Mouse (Mus musculus) myocyte (in vitro differentiated cells): Measurements from ENCODE around the gene Dgkd. TPM values are rescaled to one million over a fixed set of nuclear protein-coding genes. Genes with fewer than 3 reads are reported as not detected.

Experiments used
- H3K27me3 ChIP-seq: one replicate; pipeline ENCODE4 v1.6.1; 2011; ENCODE audit not compliant: control insufficient read depth, insufficient read depth, insufficient read length
- H3K36me3 ChIP-seq: one replicate; pipeline ENCODE4 v1.6.1; 2011; ENCODE audit not compliant: control insufficient read depth, insufficient read depth
- H3K4me2 ChIP-seq: one replicate; pipeline ENCODE4 v1.6.1; 2011; ENCODE audit warnings: low read depth, control low read depth
- H3K4me3 ChIP-seq: one replicate; pipeline ENCODE4 v1.5.1; 2011; ENCODE audit warnings: mild to moderate bottlenecking, control low read depth, moderate library complexity
- H3K79me2 ChIP-seq: one replicate; pipeline ENCODE4 v1.6.1; 2011; ENCODE audit not compliant: control insufficient read depth, insufficient read depth
- H3ac ChIP-seq: one replicate; pipeline ENCODE4 v1.6.1; 2011; ENCODE audit not compliant: control insufficient read depth, insufficient read length
- CEBPB ChIP-seq: IDR thresholded peaks from 2 replicates; pipeline ENCODE4 v1.6.1; 2011; ENCODE audit warnings: mild to moderate bottlenecking, moderate library complexity; ENCODE audit not compliant: poor library complexity, insufficient read depth, severe bottlenecking
- E2F4 ChIP-seq: IDR thresholded peaks from one replicate; pipeline ENCODE4 v1.6.1; 2011; ENCODE audit warnings: mild to moderate bottlenecking, control low read depth, moderate library complexity; ENCODE audit not compliant: insufficient read depth
- MAX ChIP-seq: IDR thresholded peaks from one replicate; pipeline ENCODE4 v1.6.1; 2011; ENCODE audit warnings: low read depth, mild to moderate bottlenecking, control low read depth
- MYOD1 ChIP-seq, 3 experiments: IDR thresholded peaks; one replicate each; pipeline ENCODE4 v1.6.1; 2011; ENCODE audit warnings: control low read depth in 2 of 3, low read depth in 2 of 3, mild to moderate bottlenecking in 2 of 3, moderate library complexity in 1 of 3; ENCODE audit not compliant: insufficient read length in 2 of 3, control insufficient read depth in 1 of 3
- MYOG ChIP-seq, 3 experiments: IDR thresholded peaks; one replicate each; pipeline ENCODE4 v1.6.1; 2011; ENCODE audit warnings: control low read depth in 2 of 3, low read depth in 2 of 3, mild to moderate bottlenecking in 2 of 3; ENCODE audit not compliant: insufficient read length in 2 of 3, control insufficient read depth in 1 of 3, insufficient read depth in 1 of 3
- POLR2A ChIP-seq: IDR thresholded peaks from one replicate; pipeline ENCODE4 v1.6.1; 2011; ENCODE audit warnings: low read depth, mild to moderate bottlenecking, control low read depth, moderate library complexity; ENCODE audit not compliant: insufficient read length
- POLR2AphosphoS2 ChIP-seq: IDR thresholded peaks from one replicate; pipeline ENCODE4 v1.6.1; 2011; ENCODE audit warnings: low read depth, control low read depth; ENCODE audit not compliant: insufficient read length
- REST ChIP-seq: IDR thresholded peaks from one replicate; pipeline ENCODE4 v1.6.1; 2011; ENCODE audit warnings: mild to moderate bottlenecking, control low read depth, moderate library complexity; ENCODE audit not compliant: insufficient read depth, insufficient read length
- SRF ChIP-seq: IDR thresholded peaks from one replicate; pipeline ENCODE4 v1.6.1; 2011; ENCODE audit warnings: low read depth; ENCODE audit not compliant: control insufficient read depth, insufficient read length
- TCF12 ChIP-seq: IDR thresholded peaks from one replicate; pipeline ENCODE4 v1.6.1; 2011; ENCODE audit warnings: mild to moderate bottlenecking, control low read depth; ENCODE audit not compliant: poor library complexity, insufficient read depth, severe bottlenecking
- TCF3 ChIP-seq: IDR thresholded peaks from one replicate; pipeline ENCODE4 v1.6.1; 2011; ENCODE audit warnings: low read depth, control low read depth; ENCODE audit not compliant: insufficient read length
- USF1 ChIP-seq: IDR thresholded peaks from one replicate; pipeline ENCODE4 v1.6.1; 2011; ENCODE audit warnings: low read depth, mild to moderate bottlenecking, control low read depth, moderate library complexity
- polyA plus RNA-seq: library from polyadenylated mRNA; unstranded; fragments of >200 nt; fragmentation: generic; extraction: Trizol; gene quantifications from one replicate; pipeline ENCODE4 v1.2.1, GENCODE M21; 2012; ENCODE audit warnings: missing spikeins

Gene Dgkd
- polyA plus RNA-seq, 1 experiment: 59.3 TPM

DNA sequence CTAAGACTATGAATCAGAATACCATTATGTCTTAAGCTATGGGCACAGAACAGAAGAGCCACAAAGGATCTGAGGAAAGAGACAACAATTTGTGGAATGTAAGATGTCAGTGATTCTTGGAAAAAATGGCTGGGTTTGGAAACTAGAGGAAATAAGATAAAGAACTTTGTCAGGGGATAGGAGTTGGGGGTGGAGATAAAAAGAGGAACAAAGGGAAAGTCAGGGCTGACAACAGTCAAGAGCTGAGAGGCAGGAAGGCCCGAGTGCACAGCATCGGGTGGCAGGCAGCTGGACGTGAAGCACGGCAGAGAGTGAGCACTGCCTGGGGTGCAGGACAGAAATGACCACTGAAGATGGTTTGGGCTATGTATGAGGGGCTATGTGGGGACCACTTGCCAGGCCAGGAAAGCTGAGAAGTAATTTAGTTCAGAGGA is 106.9 kb downstream of the Dgkd start:
- Histone ChIP-seq H3K4me2 (no peak overlapping the region), H3K27me3 (no peaks in the 10 kb centered on the region), H3K79me2 (no peaks in the 10 kb centered on the region), H3K36me3 (peaks cover 51% of the 10 kb centered on the region), H3ac (no peak overlapping the region), H3K4me3 (no peak overlapping the region)
- TF ChIP-seq MYOG (IDR thresholded peaks at IDR 0.05; ENCODE audit: control insufficient read depth in 1 of 3, insufficient read depth in 1 of 3, insufficient read length in 2 of 3, low read depth in 2 of 3) (peak in 1 of 3 experiments; percentile 23), TCF3 (no peak), USF1 (no peak)

DNA sequence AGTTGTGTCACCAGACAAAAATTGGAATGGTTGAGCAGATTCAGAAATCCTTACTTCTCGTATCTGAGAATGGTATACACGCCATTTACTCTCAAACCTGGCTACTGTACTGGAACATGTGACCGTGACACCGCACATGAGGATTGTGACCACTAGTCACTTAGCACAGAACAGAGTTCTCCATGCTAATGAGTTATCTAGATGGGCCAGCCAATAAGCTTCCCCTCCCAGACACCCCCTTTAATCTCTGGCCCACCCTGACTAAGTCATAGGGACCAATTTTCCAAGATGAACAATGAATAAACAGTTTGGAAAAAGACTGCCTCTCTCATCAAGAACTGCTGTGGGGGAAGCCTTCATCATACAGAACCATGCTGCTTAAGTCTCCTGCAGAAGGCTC is 107.7 kb downstream of the Dgkd start:
- Histone ChIP-seq H3ac (no peak overlapping the region), H3K79me2 (no peaks in the 10 kb centered on the region), H3K27me3 (no peaks in the 10 kb centered on the region), H3K4me2 (peak overlapping the region; percentile 51), H3K4me3 (no peak overlapping the region), H3K36me3 (peaks cover 48% of the 10 kb centered on the region)
- TF ChIP-seq MYOD1 (IDR thresholded peaks at IDR 0.05; ENCODE audit: control insufficient read depth in 1 of 3, insufficient read length in 2 of 3, low read depth in 2 of 3): no peak

DNA sequence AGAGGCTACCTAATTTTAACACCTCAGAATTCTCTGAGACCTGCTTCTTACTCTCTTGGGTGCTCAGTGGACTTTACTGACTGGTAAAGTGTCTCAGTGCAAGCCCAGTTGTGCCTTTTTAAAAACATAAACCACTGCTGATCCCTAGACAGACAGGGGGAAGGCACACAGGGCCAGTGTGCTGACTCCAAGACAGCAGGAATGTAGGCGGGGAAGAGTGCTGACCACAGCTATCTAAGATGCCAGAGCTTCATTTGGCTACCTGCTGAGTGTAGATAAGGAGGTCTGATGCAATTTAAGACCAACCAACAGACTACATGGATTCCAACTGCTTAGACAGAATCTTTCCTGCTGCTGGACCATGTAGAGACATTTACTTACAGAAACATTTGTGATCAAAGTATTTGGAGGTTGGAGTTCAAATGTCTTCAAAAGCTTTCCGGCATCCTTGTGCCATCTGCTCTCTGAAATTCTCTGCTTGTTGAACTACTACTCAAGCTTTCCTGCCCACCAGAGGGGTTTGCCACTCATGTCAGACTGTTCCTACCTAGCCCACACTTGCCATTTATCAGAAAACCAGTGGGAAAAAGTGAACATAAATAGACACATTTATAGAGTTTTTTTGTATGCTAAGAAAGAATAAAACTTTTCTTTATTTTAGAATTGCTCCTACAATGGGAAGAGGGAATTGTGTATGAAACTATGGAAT is 108.5 kb downstream of the Dgkd start:
- Histone ChIP-seq H3ac (no peak overlapping the region), H3K36me3 (peaks cover 45% of the 10 kb centered on the region), H3K4me2 (peak overlapping the region; percentile 51), H3K27me3 (no peaks in the 10 kb centered on the region), H3K4me3 (no peak overlapping the region), H3K79me2 (no peaks in the 10 kb centered on the region)
- TF ChIP-seq SRF: no peak
- no peak for TF ChIP-seq REST
- TF ChIP-seq MAX: no peak
- TF ChIP-seq MYOG (IDR thresholded peaks at IDR 0.05; ENCODE audit: control insufficient read depth in 1 of 3, insufficient read depth in 1 of 3, insufficient read length in 2 of 3, low read depth in 2 of 3): peak in 1 of 3 experiments; percentile 55
- TF ChIP-seq E2F4: no peak
- no peak for TF ChIP-seq POLR2AphosphoS2
- TF ChIP-seq TCF12: no peak
- TF ChIP-seq TCF3: no peak
- TF ChIP-seq MYOD1 (IDR thresholded peaks at IDR 0.05; ENCODE audit: control insufficient read depth in 1 of 3, insufficient read length in 2 of 3, low read depth in 2 of 3): no peak
- TF ChIP-seq USF1: no peak
- peak; percentile 79 for TF ChIP-seq CEBPB

DNA sequence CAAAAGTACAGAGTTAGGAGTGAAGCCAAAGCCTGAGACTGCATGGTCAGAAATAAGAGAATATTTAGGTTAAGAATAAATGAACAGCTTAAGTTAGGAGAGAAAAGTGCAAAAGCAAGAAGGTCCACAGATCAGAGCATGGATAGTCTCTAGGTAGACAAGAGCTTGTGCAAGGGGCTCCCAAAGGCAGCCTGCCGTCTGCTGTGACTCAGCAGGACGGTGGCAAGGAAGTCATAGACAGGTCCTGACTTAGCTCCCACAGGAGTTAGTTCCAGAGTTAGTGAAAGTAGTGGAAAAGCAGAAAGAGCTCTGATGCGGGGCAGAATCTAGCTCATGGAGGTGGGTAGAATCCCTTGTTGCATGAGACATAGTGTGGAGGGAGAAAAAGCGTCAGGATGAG is 117.3 kb downstream of the Dgkd start:
- peaks cover 67% of the 10 kb centered on the region for H3K36me3 ChIP-seq
- H3K79me2 ChIP-seq: no peaks in the 10 kb centered on the region
- no peak overlapping the region for H3K4me3 ChIP-seq
- no peaks in the 10 kb centered on the region for H3K27me3 ChIP-seq
- TF ChIP-seq TCF3: no peak
- no peak for TF ChIP-seq POLR2A
- no peak for TF ChIP-seq POLR2AphosphoS2
- no peak for TF ChIP-seq MYOG (IDR thresholded peaks at IDR 0.05; ENCODE audit: control insufficient read depth in 1 of 3, insufficient read depth in 1 of 3, insufficient read length in 2 of 3, low read depth in 2 of 3)
- TF ChIP-seq REST: no peak
- TF ChIP-seq E2F4: no peak
- TF ChIP-seq TCF12: no peak
- TF ChIP-seq MYOD1 (IDR thresholded peaks at IDR 0.05; ENCODE audit: control insufficient read depth in 1 of 3, insufficient read length in 2 of 3, low read depth in 2 of 3): no peak
- no peak for TF ChIP-seq SRF
- no peak for TF ChIP-seq USF1
- no peak for TF ChIP-seq CEBPB
- TF ChIP-seq MAX: no peak
- H3K4me2 ChIP-seq: no peak overlapping the region
- no peak overlapping the region for H3ac ChIP-seq

DNA sequence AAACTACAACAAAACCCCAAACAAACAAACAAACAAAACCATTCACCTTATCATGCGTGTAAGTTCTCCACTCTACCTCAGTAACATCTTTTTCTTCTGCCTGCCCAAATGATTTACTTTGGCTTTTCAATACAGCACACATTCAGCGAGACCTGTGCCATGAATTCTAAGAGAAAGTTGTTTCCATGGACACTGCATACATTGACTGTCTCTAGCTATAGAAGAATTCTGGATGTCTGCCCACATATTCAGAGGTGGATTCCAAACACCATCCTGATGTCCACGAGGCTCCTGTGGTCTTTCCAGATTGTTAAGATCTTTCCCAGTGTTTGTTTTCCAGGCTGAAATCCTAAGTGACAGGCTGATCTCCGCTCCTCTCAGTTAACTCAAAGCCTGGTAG is 129.2 kb downstream of the Dgkd start:
- no peak overlapping the region for H3K4me2 ChIP-seq
- H3K79me2 ChIP-seq: no peaks in the 10 kb centered on the region
- H3ac ChIP-seq: no peak overlapping the region
- no peak overlapping the region for H3K4me3 ChIP-seq
- TF ChIP-seq TCF12 (no peak), POLR2AphosphoS2 (no peak), POLR2A (no peak), TCF3 (no peak), MYOG (IDR thresholded peaks at IDR 0.05; ENCODE audit: control insufficient read depth in 1 of 3, insufficient read depth in 1 of 3, insufficient read length in 2 of 3, low read depth in 2 of 3) (no peak), MYOD1 (IDR thresholded peaks at IDR 0.05; ENCODE audit: control insufficient read depth in 1 of 3, insufficient read length in 2 of 3, low read depth in 2 of 3) (no peak), CEBPB (no peak), SRF (no peak), REST (no peak), USF1 (no peak), E2F4 (no peak), MAX (no peak)
- no peaks in the 10 kb centered on the region for H3K27me3 ChIP-seq
- H3K36me3 ChIP-seq: peaks cover 72% of the 10 kb centered on the region
